Mouse (Mus musculus) kidney, adult 11 months (tissue): ENCODE data around the gene Vmn1r20.
"Not testable (repeated sequence)": the region's sequence is repeated elsewhere in the genome, so short reads cannot be mapped to it uniquely, and the experiment has no call there.

Experiments
- DNase-seq: peaks from one replicate; pipeline ENCODE4 v3.0.0; 2022

The Vmn1r20 gene

DNA sequence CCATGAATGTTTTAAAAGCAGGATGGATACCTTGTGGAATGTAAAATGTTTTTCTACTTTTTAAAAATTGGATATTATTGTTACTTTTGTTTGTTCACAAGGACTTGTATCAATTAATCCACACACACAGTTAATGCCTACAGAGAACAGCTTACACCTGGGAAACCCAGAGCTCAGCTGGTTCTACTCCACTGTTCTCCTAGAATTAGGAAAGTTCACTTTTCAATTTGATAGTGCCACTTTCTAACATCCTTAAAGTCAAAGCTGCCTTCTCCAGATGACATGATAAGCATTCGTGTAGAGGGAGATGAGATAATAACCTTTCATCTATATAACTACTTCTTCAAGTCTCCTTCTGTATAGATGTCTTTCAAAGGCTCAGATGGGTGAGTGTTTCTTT lies at the start of gene Vmn1r20:
Gene Vmn1r20, plus strand, starts transcription at position 301 of the 400 bp plus-strand sequence.
- DNase-seq, result no peak

DNA sequence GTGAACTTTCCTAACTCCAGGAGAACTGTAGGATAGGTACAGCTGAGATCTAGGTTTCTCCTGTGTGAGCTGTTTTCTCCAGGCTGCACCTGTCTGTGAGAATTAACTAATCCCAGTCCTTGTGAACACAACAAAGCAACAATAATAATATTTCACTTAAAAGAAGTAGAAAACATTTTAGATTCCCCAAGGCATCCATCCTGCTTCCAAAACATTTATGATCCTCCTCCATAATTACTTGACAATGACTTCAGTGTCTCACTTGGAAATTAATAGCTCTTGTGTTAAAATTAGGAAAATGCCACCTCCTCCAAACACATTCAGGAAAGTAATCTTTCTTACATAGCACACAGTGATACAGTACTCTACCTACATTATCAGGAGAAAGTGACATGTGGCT lies 33.0 kb upstream of the Vmn1r20 start, which contains the start of gene Vmn1r18:
Gene Vmn1r18, minus strand, starts transcription at position 101 of the 400 bp plus-strand sequence.
- DNase-seq, result no peak

DNA sequence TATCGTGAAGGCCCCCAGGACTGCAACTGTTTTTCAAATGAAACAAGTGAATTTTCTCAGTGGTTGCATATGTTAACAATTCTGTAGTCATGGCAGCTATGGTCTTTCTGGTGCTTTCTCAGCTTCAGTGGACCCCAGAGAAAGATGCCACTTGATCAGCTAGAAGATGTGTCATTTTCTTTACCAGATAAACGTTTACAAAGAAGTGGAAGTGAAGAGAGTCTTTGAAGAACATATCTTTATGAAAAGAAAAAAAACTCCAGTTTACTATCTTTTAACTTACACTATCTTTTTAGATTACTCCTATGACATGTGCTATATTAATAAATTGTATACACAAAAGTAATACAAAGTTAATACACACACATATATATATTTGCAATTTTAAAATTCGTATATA lies 25.2 kb upstream of the Vmn1r20 start, which contains the start of gene Vmn1r19:
Gene Vmn1r19, plus strand, starts transcription at position 301 of the 400 bp plus-strand sequence.
- DNase-seq, result not testable (repeated sequence)

DNA sequence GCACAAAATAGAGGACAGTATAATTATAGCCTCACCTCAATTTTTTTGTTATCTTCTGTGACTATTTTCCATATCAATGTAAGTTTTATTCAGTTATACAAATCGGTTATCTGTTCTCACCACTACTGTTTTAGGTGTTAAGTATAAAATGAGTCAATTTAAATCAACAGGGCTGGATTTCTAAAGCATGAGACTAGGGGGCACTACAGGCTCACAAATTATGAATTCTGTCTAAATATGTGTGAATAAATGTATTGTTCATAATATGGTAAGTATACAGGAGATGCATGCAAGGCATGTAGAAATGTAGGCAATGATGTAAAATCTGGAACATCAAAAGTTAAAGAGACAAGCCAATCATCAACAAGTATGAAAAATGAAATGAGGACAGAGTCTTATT lies 2.5 kb downstream of the Vmn1r20 start:
- DNase-seq, result no peak

DNA sequence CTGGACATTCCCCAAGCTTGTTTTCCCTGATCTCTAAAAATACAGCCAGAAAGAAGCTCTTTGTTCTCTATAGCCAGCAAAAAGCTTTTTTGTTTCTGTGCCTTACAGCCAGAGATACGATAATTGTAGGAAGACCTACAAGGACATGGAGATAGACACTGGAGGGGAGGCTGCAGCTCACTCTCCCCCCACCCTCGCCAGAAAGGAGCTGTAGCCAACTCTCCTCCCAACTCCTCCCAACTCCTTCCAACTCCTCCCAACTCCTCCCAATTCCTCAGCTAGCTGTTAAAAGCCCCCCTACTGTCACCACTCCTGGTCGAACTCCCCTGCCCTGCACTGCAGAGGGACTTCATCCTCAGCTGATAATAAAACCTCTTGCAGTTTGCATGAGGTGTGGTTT lies 39.4 kb downstream of the Vmn1r20 start:
- not testable (repeated sequence) for DNase-seq
